Mouse (Mus musculus): ENCODE measurements at regions not wholly inside any gene's neighbourhood (a gene's known extent, or its start where the extent isn't known, plus 50 kb on each side); places are given as distances from the start of the nearest gene placed in this dataset.

DNA sequence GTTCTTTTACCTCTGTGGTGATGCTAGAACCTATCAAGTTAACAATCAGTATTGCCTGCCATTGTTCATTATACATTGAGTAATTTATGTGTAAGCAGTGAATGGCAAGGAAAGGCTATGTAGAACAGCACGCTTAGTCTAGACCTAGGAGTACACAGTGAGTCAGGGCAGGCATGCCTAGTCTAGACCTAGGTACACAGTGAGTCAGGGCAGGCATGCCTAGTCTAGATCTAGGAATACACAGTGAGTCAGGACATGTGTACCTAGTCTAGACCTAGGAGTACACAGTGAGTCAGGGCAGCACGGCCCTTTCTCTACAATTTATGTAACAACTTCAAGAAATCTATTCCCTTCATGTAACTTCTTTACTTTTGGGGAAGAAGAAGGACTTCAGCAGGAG, 347.2 kb downstream of the Tmem232 start:
- DNase-seq (ENCODE audit: low read depth) = no peak

DNA sequence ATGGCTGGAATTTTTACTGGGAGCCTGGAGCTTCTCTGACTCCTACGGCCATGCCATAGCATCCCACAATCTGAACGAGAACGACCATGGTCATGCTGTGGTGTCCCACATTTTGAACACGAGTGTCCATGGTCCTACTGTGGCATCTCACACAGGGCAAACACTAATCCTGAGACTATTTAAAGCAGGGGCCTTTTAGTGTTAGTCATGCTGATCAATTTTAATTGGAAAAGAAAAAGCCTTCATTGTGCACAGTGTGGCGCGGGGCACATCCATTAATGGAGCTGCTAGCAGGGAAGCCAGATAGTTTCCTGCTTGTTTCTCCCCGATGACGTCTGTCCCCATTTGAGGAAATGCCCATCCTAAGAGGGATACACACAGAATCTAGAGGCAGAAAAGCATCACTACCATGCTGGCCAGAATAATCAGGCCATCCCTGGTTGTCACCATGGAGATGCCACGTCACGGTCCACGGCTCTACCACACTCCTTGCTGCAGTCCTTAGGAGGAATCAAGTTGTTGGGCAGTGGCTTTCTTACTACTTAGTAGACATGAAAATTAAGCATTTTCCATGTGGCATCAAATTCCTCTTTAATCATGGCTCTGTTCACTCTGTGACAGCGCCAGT, 348.0 kb downstream of the Tmem232 start:
- no peak for DNase-seq (ENCODE audit: low read depth)

- DNase-seq (ENCODE audit: low read depth) = no peak
Observed at GRCm38 (mm10) chr17:65190839-65191591, 349.6 kb downstream of the Tmem232 start.

DNA sequence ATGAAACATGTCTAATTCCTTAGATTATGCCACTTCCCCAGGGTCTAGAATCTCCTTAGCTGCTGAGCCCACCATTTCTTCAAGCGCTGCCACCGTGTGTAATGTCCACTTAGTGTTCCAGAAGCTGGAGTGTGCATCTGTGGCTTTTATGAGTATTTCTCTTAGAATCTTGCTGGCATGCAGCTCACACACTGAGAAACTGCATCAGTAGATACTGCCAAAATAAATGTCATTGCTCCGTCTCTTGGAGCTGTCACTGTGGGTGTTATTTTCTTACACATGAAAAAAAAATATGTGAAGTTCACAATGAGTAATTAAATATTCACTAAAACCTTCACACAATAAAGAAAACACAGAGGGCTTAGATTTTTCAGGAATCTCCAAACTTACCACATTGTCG, 345.3 kb upstream of the 4930583I09Rik start:
- no peak for DNase-seq (ENCODE audit: low read depth)

GRCm38 (mm10) chr17:65175770-65176169, 339.9 kb upstream of the 4930583I09Rik start:
- DNase-seq (ENCODE audit: low read depth) = no peak

DNA sequence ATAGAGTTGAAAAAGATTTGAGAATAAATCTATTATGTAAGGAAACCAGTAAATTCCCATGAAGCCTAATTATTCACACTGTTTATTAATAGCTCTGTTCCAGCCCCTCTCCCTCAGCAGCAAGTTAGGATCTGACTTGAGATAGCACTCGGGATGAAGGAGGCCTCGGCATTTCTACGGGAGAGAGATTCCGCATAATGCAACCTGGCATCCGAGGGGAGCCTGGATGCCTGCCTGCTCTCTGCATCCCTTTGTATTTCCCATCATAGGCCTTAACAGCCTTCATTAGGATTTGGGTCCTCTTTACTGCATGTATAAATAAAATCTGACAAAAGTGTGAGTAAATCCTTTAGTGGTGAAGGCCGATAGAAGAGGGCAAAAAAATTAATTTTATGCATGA, 338.2 kb upstream of the 4930583I09Rik start:
- DNase-seq (ENCODE audit: low read depth) = no peak

DNA sequence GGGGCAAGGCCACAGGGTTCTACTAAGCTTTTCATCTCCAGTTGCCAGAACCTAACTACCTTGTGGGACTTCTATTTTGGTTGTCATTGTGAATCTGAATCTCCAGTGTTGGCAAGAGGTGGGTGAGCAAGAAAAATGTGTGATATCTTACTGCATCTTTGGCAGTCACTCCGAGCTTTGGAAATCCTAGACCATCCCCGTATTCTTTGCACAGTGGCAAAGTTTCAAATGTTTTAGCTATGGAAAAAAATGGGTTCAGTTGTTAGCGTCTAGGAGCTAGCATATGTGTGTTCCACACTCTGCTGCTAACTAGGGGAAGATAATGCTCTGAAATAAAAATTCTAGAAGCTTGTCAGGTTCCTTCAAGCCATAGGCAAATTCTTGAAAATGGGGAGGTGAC, 337.4 kb upstream of the 4930583I09Rik start:
- no peak for DNase-seq (ENCODE audit: low read depth)

DNA sequence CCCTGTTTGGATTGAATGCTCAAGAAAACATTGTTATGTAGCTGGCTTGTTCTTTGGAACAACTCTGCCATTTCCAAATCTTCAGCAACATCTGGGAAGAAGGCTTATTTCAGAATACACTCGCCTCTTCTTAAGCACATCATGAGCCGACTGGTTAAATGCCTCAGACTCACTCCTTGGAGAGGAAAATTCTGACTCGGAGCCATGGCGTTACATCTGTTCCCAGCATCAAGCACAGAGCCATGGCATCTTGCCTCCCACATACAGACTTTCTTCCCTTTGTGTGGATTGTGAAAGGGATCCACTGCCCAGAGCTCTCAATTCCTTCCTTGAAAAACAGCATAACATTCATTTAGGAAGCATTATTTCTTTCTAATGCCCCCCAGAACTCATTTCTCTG, 334.8 kb upstream of the 4930583I09Rik start:
- no peak for DNase-seq (ENCODE audit: low read depth)

- no peak for DNase-seq (ENCODE audit: low read depth)
Observed at GRCm38 (mm10) chr17:65169981-65170617, 334.2 kb upstream of the 4930583I09Rik start.

- DNase-seq (ENCODE audit: low read depth) = no peak
Observed at GRCm38 (mm10) chr17:65146376-65146775, 310.5 kb upstream of the 4930583I09Rik start.

DNA sequence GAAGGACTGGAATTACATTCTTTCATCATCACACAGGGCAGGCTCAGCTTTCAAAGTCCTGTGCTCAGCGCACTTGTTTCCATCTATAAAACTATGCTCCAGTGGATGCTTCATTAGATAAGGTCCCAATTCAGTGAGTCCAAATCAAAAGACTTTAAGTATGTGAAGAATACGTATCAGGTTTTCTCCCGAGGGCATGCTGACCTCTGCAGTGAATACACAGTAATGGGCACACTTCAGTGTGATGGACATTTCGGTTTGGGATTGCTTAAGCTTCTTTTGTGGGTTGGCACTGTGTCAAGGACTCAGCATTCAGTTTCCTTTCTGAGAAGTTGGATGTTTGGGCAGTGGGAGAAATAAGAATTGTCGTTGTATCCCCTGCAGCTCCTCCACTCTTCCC, 278.8 kb upstream of the 4930583I09Rik start:
- peak; percentile 31 for DNase-seq (ENCODE audit: low read depth)

DNA sequence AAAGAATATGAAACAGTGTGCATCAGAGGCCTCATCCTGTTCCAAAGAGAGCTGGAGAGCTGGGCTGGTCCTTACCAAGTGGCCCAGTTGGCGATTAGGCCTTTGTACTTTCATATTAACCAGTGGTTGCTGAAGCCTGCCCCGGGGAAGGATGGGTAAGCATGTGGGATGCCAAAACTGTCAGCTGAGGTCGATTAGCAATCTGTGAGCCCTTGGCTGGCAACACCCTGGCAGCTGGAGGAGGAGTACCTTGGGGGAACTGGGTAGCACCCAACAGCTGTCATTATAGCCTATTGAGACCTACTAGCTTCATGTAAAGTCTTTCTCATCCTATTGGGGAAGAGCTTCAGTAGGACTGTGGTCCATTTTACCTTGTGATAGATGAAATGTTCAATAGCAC, 277.2 kb upstream of the 4930583I09Rik start:
- no peak for DNase-seq (ENCODE audit: low read depth)

- no peak for DNase-seq (ENCODE audit: low read depth)
Observed at GRCm38 (mm10) chr17:65105622-65106021, 269.8 kb upstream of the 4930583I09Rik start.

- DNase-seq (ENCODE audit: low read depth) = no peak
Observed at GRCm38 (mm10) chr17:65101157-65101556, 265.3 kb upstream of the 4930583I09Rik start.

DNA sequence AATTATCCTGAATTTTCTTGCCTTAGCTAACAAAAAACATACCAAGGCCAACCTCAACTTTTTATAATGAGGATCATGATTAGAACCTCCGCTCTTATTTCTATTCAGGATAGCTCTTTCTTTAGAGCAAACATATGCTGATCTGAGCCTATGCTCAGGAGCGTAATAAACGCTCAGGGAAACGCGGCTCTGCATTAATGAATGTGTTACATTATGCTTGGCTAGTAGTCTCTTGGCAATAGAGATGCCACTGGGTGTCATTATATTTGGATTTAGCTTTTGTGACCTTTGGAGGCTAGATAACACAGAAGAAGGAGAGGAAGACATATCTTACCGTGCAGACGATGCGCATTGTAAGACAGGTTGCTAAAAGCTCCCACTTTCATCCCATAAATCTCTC, 246.4 kb upstream of the 4930583I09Rik start:
- no peak for DNase-seq (ENCODE audit: low read depth)

- no peak for DNase-seq (ENCODE audit: low read depth)
Observed at GRCm38 (mm10) chr17:65081779-65082086, 245.9 kb upstream of the 4930583I09Rik start.

DNA sequence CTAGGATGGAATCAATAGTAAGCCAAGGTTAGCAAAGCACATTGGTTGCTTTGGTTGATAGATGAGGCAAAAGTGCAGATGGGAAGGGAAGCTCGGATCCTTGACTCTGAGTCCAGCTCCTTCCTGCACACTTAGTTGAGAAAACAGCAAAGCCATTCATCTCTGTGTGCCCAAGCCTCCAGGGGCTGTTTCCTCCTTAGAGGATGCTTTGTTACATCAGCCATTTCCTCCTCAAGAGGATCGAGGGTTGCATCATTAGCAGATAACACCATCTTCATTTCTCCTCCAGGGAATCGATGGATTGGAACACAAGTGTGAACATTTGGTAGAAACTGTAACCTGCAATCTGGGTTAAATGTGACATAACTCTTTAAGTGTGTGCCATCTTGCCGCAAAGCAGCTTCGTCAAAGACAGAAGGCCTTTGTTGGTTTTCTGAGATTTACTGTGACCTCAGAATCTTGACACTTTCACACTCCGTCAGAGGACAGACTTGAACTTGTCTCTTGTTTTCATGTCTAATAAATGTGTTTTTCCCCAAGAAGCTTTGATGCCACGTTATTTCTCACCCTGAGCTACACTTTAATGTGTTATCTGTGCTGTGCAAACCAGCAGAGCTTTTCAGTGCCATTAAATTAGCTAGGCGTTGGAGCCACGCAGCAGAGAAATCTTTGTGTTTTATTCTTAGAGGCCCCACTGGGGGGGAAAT, 245.4 kb upstream of the 4930583I09Rik start:
- no peak for DNase-seq (ENCODE audit: low read depth)

DNA sequence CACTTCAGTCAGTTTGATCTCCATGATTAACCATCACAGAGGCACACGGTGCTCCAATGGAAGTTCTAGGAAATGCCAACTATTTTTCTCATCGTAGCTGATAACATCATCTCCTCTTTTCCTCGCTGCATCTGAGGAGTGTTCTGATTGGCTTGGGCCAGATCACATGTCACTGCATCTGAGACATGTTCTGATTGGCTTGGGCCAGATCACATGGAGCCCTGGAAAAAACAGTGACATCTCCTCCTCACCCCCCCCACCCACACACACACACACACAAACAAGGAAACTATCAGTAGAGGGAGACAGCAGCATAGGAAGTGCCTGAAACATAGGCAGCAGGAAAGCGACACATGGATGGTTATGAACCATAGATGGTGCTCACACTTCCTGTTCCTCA, 239.0 kb upstream of the 4930583I09Rik start:
- no peak for DNase-seq (ENCODE audit: low read depth)

DNA sequence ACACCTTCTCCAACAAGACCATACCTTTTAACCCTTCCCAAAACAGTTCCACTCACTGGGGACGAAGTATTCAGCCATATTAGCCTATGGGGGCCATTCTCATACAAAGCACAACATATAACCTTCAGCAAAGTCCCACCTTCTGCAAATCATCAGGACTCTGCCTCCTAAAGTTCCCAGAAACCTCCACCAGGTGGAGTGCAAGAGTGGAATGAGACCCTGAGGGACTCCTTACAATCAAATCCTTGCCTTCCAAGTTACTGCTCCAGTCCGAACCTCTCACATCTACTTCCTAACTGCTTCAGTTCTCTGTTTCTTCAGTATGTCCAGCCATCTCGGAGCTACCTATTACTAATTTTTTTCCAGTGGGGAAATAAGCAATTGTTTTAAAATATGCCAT, 235.2 kb upstream of the 4930583I09Rik start:
- peak; percentile 41 for DNase-seq (ENCODE audit: low read depth)

DNA sequence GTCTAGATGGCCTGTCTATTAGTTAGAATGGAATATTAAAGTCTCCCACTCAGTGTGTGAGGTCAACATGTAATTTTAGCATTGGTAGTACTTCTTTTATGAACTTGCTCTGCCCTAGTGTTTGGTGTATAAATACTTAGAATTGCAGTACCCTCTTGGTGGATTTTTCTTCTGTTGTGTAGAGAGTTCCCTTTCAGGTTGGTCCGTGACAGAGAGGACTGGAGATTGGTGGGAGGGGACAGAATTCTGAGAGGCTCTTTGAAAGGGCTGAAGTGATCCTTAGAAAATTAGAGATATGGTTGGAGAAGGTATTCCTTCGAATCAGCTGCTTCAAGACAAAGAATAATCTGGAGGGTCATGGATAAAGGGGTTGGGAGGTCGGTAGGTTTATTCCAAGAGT, 230.3 kb upstream of the 4930583I09Rik start:
- no peak for DNase-seq (ENCODE audit: low read depth)

DNA sequence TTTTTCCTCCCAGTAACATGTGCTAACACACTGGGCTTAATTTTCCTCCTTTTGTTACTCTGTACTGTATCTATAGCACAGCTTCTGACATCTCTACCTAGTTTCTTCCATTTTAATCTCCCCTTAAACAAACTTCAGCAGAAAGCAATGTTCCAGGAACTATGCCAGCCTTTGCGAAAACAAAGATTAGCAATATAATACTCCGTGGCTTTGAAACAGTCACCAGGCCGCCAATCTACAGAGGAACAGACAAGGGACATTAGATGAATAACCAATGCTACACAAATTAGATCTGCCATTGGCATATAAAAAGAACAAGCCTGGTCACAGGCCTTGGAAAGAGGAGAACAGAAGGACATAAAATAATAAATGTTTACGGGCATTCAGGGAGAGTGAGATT, 220.2 kb upstream of the 4930583I09Rik start:
- DNase-seq (ENCODE audit: low read depth) = no peak

- no peak for DNase-seq (ENCODE audit: low read depth)
Observed at GRCm38 (mm10) chr17:65049860-65050482, 214.1 kb upstream of the 4930583I09Rik start.

Data from NIH3T3 (cell line).